Mouse (Mus musculus) heart, adult 9 months (tissue): ENCODE data around the gene B4galt7.
A peak's percentile ranks its signal among the peaks of the same experiment; 100 is the strongest.
"Not testable (repeated sequence)": the region's sequence is repeated elsewhere in the genome, so short reads cannot be mapped to it uniquely, and the experiment has no call there.

Experiments
- DNase-seq, 2 experiments: peaks; one replicate each; pipeline ENCODE4 v3.0.0; 2022; ENCODE audit warnings: low spot score in 2 of 2

B4galt7 gene

GRCm38 (mm10) chr13:55596802-55597201, 2.9 kb upstream of the B4galt7 start:
- no peak for DNase-seq

- no peak for DNase-seq
Measured at GRCm38 (mm10) chr13:55600657-55601056, 961 bp downstream of the B4galt7 start.

GRCm38 (mm10) chr13:55601611-55602010, 1.9 kb downstream of the B4galt7 start:
- peak; percentile 28 to 67 for DNase-seq

GRCm38 (mm10) chr13:55604606-55605005, 4.9 kb downstream of the B4galt7 start:
- no peak for DNase-seq

- no peak for DNase-seq
Measured at GRCm38 (mm10) chr13:55606899-55607623, 7.4 kb downstream of the B4galt7 start.

- no peak for DNase-seq
Measured at GRCm38 (mm10) chr13:55607624-55608006, 7.9 kb downstream of the B4galt7 start.

- no peak for DNase-seq
Measured at GRCm38 (mm10) chr13:55611996-55612395, 12.3 kb downstream of the B4galt7 start.

GRCm38 (mm10) chr13:55613471-55613870, 13.8 kb downstream of the B4galt7 start:
- DNase-seq: no peak

GRCm38 (mm10) chr13:55619328-55619727, 19.6 kb downstream of the B4galt7 start:
- DNase-seq: no peak

GRCm38 (mm10) chr13:55620275-55620674, 20.6 kb downstream of the B4galt7 start:
- no peak for DNase-seq

- DNase-seq: not testable (repeated sequence)
Measured at GRCm38 (mm10) chr13:55622156-55622648, 22.5 kb downstream of the B4galt7 start.

GRCm38 (mm10) chr13:55622649-55623541, 23.2 kb downstream of the B4galt7 start, which contains the start of gene Caml:
Gene Caml, plus strand, starts transcription at chr13:55623005.
- peak; percentile 83 to 92 for DNase-seq

- DNase-seq: peak; percentile 72 to 85
Measured at GRCm38 (mm10) chr13:55634639-55635127, 35.0 kb downstream of the B4galt7 start, which contains the start of gene Ddx46. Gene Ddx46, plus strand, starts transcription at chr13:55635027.

- DNase-seq: no peak
Measured at GRCm38 (mm10) chr13:55635146-55635571, 35.5 kb downstream of the B4galt7 start.

- DNase-seq: no peak
Measured at GRCm38 (mm10) chr13:55636185-55636983, 36.7 kb downstream of the B4galt7 start.

- DNase-seq: peak; percentile 27 to 64
Measured at GRCm38 (mm10) chr13:55640480-55640879, 40.8 kb downstream of the B4galt7 start.

- no peak for DNase-seq
Measured at GRCm38 (mm10) chr13:55644525-55644924, 44.8 kb downstream of the B4galt7 start.

- no peak for DNase-seq
Measured at GRCm38 (mm10) chr13:55650098-55650497, 50.4 kb downstream of the B4galt7 start.

GRCm38 (mm10) chr13:55650980-55651379, 51.3 kb downstream of the B4galt7 start:
- DNase-seq: no peak
